Mouse (Mus musculus) B cell, adult 2 months (primary cell): ENCODE measurements around the gene Hoxa10.
A peak's percentile ranks its signal among the peaks of the same experiment; 100 is the strongest.

Experiments used
- DNase-seq, 2 experiments: peaks; one replicate each; pipeline ENCODE4 v3.0.0; 2022

Hoxa10 gene

DNA sequence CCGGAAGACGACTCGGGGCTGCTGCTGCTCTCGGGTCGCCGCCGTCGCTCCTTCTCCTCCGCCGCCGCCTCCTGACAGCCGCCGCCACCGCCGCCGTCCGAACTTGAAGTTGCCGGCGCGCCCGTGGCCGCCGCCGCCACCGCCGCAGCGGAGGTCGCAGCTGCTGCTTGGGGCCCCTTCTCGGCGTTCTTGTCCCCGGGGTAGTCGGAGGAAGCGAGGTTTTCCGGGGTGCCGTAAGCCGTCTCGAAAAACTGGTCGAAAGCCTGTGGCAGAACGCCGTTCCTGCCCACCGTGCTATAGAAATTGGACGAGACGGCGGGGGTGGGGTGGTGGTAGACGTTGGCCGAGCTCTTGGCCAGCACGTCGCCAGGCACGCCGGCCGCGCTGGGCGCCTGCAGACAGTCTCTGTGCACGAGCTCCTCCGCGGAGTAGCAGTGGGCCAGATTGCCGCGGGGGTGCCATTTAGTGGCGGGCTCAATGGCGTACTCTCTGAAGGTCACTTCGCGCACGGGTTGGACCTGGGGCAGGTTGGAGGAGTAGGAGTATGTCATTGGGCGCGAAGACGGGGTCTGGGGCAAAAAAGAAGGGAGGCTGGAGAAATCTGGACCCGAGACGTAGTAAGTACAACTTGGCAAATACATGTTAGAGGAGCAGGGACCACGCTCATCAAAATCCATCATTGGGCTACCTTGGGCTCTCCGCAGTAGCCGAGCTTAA lies 4.5 kb upstream of the Hoxa10 start:
- DNase-seq = peak in 1 of 2 experiments; percentile 37

DNA sequence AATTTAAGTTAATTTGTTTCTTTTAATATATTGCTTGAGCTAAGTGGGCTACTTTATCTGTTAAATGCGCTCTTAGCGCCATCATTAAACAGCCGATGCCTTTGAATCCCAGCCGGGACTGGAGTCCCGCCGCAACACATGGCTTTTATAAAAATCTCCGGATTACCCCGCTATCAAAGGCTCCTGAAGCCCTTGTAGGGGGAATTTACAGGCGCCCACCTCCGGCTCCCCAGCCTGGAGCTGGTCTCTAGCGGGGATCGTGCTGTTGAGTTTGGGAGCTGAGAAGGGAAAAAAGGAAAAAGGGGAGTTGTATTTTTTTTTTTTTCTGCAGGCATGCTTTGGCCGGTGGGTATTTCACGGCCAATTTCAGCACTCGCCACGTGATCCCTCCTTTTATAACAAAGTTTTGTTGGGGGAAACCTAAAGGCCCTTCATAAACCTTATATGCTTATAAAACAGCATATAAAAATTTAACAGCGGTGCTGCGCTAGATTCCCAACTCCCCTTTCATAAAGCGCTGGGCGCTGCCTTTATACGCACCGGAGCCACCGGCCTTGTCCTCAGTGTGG lies 3.9 kb upstream of the Hoxa10 start:
- no peak for DNase-seq

DNA sequence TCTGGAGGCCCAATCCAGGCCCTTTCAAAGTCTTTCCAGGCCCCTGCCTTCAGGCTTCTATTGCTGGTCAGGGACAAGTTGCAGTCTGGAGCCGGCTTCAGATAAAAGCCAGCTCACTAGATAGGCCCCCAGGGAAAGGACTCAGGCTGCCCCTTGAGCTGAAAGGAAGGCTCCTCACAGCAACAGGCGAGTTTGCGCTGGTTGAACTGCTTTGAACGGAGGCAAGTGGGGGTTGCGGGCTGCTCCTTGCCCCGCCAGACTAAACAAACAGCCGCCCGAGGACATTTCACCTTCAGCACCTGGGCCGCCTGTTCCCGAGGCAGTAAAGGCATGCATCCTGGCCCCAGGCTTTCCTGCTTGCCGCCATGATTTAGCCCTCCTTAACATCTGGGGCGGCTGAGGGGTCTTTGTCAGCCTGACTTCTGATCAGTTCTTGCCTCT lies 3.0 kb upstream of the Hoxa10 start:
- DNase-seq = no peak

DNA sequence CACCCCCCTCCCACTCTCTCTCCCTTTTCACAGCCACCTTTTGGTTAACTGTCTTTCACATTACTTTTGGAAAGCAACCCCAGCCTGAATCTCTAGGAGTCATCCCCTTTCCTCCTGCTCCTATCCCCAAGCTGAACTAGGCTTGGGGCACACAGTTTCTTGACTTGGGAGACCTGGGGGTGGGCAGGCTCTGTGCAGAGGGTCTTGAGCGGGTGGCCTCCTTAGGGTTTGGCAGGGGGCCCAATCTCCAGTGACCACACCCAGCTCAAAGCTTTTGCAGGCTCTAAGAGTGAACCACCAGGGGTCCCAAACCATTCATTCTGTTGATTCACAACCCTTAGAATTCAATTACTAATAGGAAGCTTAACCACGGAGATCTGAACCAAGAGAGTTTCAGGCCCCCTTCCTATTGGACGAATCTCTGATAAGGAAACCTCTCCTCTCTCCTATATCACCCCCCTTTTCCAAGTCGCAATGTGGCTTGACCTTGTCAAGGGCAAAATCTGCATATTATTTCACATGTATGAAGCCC lies 2.2 kb upstream of the Hoxa10 start:
- no peak for DNase-seq

DNA sequence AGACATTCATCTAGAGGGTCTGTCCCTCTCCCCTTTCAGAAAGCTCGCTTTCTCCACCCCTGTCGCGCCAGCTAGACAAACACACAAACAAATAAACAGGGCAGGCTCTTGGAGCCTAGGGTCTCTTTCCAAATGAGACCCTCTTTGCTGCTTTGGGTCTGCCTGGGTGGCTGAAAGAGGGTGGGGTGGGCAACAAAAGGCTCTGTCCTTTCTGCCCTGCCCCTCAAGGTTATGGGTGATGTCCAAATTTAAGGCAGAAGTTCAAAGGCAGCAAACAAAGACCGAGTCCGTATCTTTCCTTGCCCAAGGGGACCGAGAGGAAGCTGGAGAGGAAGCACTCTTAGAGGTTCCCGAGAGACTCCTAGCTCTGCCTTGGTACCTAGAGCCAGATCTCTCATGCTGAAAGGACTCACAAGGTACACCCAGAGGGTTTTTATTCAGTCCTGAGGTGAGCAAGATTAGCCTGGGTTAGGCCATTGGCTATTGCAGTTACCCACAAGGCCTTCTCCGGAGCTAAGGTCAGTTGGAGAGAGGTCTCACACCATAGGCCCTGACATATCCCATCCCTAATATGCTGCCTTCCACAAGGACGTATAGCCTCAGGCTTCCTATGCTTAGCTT lies 457 bp upstream of the Hoxa10 start:
- no peak for DNase-seq

DNA sequence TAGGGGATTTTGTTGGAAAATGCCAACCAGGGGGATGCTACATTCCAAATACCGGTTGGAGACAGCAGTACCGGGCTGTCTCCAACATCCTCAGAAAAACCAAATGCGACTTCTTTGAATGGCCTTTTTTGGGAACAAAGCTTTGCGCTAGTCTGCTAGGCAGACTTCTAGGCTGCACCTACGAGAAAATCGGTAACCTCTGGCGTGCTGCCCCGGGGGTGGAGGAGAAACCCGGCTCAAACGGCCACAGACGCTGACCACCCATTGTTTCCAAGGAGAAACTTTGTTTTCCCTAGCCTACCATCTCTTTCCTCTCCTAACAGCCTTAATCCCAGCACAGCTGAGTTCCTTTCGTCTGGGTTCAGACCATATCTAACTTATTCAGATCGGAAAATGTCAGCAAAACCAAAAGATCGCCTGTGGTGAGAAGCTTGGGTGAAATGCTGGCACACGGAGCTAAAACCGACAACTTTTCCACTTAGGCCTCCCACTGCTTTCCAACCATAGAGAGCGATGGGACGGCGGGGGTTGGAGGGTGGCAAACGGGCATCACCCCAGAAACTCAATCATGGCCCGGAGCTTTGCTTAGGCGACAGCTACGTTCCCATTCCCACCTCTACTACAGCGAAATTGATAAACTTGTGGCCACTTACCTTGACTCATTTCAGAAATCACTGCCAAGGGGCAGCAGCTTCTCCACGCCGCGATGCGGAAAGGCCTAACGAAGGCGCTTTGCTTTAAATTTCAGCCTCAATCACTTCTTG lies 847 bp downstream of the Hoxa10 start:
- DNase-seq = no peak

DNA sequence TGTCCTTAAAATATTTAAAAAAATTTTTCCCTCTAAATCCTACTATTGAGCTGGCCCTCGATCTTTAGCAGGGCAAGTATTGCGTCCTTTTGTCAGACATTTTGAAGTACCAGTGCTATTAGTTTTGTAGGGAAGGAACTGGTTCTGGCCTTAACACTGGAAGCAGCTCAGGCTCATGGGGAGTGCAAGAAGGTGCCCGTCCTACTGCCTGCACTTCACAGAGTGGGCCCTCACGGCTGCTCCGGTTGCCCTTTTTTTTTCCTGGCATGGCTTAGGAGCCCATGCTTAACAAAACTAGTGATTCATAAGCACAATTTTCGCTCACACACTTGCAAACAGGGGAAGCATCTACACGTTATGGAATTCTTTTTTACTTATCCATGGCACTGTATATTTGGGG lies 1.7 kb downstream of the Hoxa10 start:
- DNase-seq = no peak

DNA sequence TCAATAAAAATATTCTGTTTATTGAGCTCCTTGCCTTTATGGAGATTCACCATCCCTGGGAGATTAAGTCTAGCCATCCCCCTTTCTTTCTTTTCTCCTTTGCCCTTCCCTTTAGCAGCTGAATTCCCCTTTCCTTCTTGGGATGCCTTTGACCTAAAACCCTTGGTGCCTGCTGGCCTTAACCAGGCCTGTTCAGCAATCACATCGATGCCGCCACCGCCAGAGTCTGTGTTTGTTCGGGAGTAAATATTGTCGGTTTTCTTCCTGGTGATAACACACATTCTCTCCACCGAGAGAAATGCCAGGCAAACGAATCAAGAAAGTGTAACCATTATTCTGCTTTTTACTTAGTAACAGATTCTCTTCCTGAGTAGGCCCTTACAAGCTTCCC lies 2.5 kb downstream of the Hoxa10 start:
- DNase-seq = no peak

DNA sequence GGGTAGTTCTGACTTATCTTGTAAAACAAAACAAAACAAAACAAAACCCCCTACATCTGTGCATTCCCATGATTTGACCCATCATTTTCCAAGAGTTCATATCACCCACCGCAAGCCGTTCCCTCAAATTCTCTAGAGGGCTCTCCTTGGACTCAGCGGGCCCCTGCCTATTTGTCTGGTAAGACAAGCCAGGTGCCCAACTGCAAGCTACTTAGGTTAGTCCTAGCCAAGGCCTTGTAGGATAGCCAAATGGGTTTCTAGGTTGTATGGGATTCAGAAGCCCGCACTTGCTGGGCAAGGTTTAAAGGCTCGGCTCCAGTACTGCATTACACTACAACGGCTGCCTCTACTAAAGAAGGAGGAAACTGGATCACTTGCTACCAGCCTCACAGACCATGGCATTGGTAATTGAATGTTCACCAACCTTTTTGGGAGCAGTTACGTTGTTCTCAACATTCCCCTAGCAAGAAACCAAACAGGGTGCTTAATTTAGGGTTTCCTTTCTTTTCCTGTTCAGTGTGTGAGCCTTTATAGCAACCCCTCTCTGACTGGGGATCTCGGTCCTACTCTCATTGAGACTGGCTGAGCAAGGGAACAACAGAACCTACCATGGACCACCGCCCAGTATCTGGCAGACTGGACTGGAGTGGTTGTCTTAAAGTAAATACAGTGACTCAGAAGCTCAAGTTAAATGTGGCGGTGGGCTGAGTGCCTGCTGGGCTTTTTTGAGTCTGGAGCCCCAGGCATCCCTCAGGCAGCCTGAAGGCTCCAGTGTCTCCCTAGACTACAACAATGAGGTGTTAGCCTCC lies 3.1 kb downstream of the Hoxa10 start:
- no peak for DNase-seq

DNA sequence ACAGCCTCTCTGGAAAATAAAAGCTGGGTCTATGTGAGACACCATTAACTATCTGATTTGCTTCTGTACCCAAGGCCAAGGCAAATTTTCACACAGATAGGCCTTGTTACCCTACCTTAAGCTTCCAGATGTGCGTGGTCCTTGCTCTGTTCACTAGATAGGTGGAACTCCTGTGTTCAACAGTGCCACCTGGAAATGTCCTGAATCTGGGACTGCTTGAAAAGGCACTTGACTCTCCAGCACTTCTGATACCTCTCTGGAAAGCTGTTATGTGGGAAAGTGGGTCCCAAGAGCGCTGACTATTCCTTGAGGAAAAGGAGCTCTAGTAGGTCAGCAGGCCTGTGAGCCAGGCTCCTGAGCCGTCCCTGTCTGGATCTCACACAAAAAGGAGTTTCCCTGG lies 3.8 kb downstream of the Hoxa10 start:
- no peak for DNase-seq

DNA sequence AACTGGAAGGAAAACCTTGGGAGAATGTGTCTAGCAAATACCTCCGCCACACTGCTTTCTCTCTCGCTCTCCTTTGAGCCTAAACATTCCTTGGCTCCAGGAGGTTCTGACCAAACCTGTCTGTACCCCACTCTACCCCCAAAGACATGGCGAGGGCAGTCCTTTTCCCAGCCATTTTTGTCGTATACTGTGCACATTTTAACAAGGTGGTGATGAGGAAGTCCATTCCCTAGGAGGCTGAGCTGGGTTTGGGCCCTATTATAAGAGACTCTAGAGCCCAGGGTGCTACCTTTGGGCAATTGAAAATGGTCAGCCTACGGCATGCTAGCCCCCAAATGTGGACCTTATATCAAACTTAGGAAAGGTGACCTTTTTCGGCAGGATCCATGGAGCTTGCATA lies 4.8 kb downstream of the Hoxa10 start:
- DNase-seq = no peak

DNA sequence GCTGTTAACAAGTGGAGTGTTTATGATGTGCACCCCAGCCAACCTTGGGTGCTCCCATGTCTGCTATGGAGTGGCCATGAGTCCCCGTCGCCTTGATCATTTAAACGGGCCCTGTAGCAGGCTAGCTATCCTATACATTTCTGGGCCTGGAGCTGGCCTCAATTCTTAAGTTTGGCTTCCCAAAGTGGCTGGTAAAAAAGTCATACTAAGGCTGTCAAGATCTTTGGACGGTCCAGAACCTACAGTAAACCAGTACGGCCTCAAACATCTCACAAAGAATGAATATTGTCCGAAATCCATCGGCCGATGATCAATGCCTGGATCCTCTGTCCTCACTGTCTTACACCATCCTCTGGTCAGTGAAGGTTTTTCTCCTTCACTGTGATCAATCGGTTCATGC lies 5.4 kb downstream of the Hoxa10 start:
- DNase-seq = no peak

DNA sequence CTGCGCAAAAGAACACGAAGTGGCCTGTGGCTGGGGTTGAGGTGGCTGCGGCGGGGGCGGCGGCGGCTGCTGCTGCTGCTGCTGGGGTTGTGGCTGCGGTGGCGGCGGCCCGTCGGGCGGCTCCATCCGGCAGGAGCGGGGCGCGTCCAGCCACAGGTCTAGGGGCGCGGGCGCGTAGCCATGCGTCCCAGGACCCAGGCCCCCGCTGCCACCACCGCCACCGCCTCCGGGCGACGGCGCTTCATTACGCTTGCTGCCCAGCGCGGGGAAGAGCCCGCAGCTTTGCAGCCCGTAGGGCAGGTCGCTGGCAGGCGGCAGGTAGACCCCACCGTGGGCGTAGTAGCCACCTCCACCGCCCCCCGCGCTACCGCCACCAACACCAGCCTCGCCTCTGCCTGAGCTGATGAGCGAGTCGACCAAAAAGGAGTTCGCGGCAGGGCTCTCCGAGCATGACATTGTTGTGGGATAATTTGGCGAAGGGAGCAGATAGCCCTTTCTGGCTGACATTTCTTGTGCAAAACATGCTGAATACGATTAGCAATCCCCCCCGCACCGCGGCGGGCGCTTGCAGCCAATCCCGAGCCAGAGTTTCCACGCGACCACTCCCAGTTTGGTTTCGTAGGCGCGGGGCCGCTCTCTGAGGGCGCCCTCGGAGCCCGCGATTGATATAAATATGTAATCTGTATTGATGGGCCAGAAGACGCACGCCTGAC lies 6.1 kb downstream of the Hoxa10 start:
- no peak for DNase-seq

DNA sequence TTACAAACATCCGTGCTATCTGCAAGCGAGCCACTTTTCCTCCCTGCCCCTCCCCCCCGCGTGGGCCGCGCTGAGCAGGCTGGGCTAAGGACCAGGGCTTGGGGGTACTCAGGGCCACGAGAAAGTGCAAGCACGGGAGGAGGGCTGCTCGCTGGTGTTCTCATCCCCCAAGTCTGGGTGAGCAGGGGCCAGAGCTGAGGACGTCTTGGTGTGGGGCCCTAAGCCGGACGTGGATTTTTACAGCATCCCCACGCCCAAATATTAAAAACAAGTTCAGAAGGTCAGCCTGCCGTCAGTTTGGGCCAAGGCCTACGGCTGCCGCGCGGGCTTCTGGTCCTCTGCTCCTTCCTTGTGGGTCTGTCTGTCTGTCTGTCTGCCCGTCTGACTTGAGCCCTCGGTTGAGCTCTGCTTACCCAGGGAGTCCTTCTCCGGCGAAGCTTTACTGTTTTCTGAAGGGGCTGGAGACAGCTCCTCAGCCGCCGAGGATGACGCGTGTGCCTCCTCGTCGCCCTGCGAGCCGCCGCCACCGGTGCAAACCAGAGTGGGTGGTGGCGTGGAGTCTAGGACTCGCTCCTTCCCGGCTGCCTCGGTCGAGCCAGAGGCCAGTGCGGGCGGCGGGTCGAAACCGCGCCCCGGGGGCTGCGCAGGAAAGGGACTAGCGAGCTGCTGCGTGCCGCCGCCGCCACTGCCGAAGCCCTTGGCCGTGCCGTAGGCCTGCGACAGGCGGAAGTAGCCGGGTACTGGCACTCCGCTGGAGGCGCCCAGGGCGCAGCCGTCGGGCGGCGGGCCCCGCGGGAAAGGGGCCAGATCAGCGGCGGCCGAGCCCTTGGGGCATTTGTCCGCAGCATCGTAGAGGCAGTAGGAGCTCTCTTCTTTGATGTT lies 6.9 kb downstream of the Hoxa10 start:
- DNase-seq = peak in 1 of 2 experiments; percentile 64

DNA sequence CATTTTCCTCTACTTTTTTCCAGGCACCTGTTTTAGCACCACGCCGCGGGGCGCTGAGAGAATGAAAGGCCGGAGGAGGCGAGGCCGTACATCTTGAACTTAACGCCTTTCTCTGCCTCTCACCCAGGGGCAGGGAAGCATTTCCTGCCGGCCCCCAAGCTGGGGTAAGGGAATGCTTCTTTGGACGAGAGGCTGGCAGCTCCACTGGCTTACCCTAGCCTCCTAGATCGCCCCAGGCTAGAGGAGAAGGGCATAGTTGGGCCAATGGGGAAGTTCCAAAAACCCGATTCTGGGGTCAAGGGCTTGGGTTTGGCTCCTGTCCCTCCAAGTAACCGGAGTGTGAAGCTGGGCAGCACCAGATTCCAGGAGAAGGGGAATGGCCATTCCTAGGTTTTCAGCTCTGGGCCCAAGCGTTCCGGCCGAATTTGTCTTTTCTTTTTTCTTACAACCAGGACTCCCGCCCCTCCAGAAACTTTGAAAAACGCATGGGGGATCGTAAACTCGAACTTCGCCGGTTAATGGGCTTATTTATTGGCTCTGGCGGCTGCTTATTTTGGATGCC lies 7.6 kb downstream of the Hoxa10 start:
- DNase-seq = no peak

DNA sequence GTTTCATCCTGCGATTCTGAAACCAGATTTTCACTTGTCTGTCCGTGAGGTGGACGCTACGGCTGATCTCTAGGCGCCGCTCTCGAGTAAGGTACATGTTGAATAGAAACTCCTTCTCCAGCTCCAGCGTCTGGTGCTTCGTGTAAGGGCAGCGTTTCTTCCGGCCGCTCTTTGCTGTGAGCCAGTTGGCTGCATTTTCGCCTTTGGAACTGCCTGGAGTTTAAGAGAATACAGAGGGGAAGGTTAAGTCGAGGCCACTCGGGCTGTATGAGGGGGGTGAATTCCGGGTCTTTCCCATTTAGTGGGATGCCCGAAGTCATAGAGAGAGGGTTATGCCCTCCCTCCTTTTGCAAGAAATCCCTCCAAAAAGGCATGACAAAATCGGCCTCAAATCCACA lies 8.1 kb downstream of the Hoxa10 start:
- DNase-seq = no peak

DNA sequence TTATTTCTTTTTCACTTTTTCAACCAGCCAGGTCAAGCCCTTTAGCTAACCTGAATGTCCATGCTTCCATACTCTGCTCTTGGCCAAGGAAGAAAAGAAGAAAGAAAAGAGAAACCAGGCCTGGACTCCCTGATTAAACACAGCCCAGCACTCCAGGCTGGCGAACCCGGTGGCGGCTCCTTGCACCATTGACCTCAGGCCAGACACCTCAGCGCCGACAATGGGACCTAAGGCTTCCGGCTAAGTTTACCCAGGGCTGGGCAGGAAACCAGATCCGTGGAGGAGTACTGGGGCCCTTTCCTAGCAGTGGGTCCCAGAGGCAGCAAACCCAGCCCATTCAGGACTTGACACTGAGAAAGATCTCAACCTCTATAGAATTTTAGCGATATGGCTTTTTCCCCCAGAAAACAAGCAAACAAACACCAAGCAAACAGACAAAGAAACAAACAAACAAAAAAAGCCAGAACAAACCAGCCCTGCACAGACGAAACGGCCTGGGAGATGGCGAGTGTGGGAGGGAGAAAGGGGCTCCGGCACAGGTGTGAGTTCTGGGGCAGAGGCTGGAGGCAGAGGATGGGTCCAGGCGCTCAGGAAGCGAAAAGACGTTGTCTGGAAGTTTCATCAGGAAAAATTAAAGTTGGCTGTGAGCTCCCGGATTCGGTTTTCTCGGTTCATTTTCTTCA lies 8.6 kb downstream of the Hoxa10 start:
- no peak for DNase-seq

DNA sequence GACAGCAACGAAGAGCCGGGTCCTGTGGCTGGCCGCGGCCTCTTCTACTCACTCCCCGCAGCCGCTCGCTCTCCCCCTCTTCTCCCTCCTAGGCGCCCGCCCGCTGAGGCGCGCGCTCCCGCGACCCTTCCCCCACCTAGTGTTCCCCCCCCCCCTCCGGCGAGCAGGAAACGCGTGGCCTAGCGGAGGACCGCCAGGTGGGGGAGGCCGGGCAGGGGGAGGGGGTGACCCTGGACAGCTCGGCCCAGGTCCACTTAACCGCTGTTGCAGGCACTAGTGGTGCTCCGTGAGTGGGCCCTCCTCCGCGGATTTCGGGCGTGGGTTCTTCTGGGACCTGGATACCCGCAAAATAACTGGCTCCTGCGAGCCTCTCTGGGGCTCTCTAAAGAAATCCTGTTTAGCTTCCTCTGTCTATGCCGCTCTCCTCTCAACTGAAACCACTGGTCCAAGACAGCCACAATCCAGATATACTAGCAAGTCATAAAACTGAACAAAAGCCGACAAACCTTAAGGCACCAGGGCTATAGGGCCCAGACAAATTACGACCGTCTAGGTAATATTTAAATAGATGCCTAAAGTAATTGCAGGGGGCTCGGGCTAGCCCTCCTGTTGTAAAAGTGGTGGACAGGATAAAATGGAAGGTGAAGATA lies 10.0 kb downstream of the Hoxa10 start, which contains the start of gene Hoxa9:
Gene Hoxa9 (minus strand): TSS at position 574 of the 650 bp plus-strand sequence.
- DNase-seq = no peak
